Mouse (Mus musculus) testis, adult 2 months (tissue): Measurements from ENCODE around the gene Sim2. TPM values are rescaled to one million over a fixed set of nuclear protein-coding genes. Genes with fewer than 3 reads are reported as not detected.
A peak's percentile ranks its signal among the peaks of the same experiment; 100 is the strongest.

ENCODE experiments used
- H3K27ac ChIP-seq: fragments of 200-500 bp; 2 replicates; pipeline ENCODE4 v1.5.1; 2012; ENCODE audit warnings: low read depth, low read length; ENCODE audit not compliant: control insufficient read depth, insufficient read depth
- H3K27me3 ChIP-seq: fragments of 200-500 bp; 2 replicates; pipeline ENCODE4 v1.6.1; 2012; ENCODE audit warnings: mild to moderate bottlenecking, low read length, moderate library complexity; ENCODE audit not compliant: control insufficient read depth, insufficient read depth
- H3K36me3 ChIP-seq: fragments of 200-500 bp; 2 replicates; pipeline ENCODE4 v1.6.1; 2012; ENCODE audit warnings: mild to moderate bottlenecking, low read length; ENCODE audit not compliant: control insufficient read depth, insufficient read depth
- H3K4me1 ChIP-seq: fragments of 200-500 bp; 2 replicates; pipeline ENCODE4 v1.6.1; 2012; ENCODE audit warnings: low read length; ENCODE audit not compliant: control insufficient read depth, insufficient read depth
- H3K4me3 ChIP-seq: fragments of 200-500 bp; 2 replicates; pipeline ENCODE4 v1.5.1; 2012; ENCODE audit warnings: low read depth, mild to moderate bottlenecking, low read length, moderate library complexity, mixed read lengths; ENCODE audit not compliant: control insufficient read depth
- CTCF ChIP-seq: fragments of 200-500 bp; IDR thresholded peaks from 2 replicates; pipeline ENCODE4 v1.5.1; 2012; ENCODE audit warnings: low read depth, mild to moderate bottlenecking, inconsistent platforms, low read length, moderate library complexity; ENCODE audit not compliant: control insufficient read depth, insufficient read depth, insufficient replicate concordance
- POLR2A ChIP-seq: fragments of 200-500 bp; IDR thresholded peaks from 2 replicates; pipeline ENCODE4 v1.6.1; 2012; ENCODE audit warnings: low read depth, mild to moderate bottlenecking, inconsistent platforms, low read length, moderate library complexity; ENCODE audit not compliant: control insufficient read depth
- polyA plus RNA-seq: library from polyadenylated mRNA; depleted of rRNA; stranded (reverse); fragments of >200 nt; gene quantifications from 2 replicates; pipeline ENCODE4 v1.2.3, GENCODE M21; 2012

The Sim2 gene
- polyA plus RNA-seq, 1 experiment: 0.06 TPM

GRCm38 (mm10) chr16:94113160-94113559, 28.4 kb downstream of the Sim2 start:
- no peaks in the 10 kb centered on the region for H3K27me3 ChIP-seq
- H3K4me1 ChIP-seq: no peaks in the 10 kb centered on the region
- no peak overlapping the region for H3K4me3 ChIP-seq
- H3K36me3 ChIP-seq: no peaks in the 10 kb centered on the region
- no peak overlapping the region for H3K27ac ChIP-seq
- TF ChIP-seq CTCF (no peak), POLR2A (no peak)

GRCm38 (mm10) chr16:94114693-94115092, 30.0 kb downstream of the Sim2 start:
- TF ChIP-seq CTCF: no peak
- TF ChIP-seq POLR2A: no peak
- Histone ChIP-seq H3K27me3 (no peaks in the 10 kb centered on the region), H3K4me3 (no peak overlapping the region), H3K27ac (no peak overlapping the region), H3K36me3 (no peaks in the 10 kb centered on the region), H3K4me1 (no peaks in the 10 kb centered on the region)

GRCm38 (mm10) chr16:94117333-94117732, 32.6 kb downstream of the Sim2 start:
- TF ChIP-seq POLR2A (no peak), CTCF (no peak)
- H3K27me3 ChIP-seq: no peaks in the 10 kb centered on the region

GRCm38 (mm10) chr16:94118394-94118793, 33.7 kb downstream of the Sim2 start:
- no peaks in the 10 kb centered on the region for H3K36me3 ChIP-seq
- no peak overlapping the region for H3K27ac ChIP-seq
- no peaks in the 10 kb centered on the region for H3K4me1 ChIP-seq
- TF ChIP-seq CTCF (no peak), POLR2A (no peak)
- no peaks in the 10 kb centered on the region for H3K27me3 ChIP-seq
- no peak overlapping the region for H3K4me3 ChIP-seq

More at GRCm38 (mm10) chr16:94117333-94117732, 32.6 kb downstream of the Sim2 start:
- Histone ChIP-seq H3K4me3 (no peak overlapping the region), H3K36me3 (no peaks in the 10 kb centered on the region), H3K27ac (no peak overlapping the region), H3K4me1 (no peaks in the 10 kb centered on the region)

- H3K4me3 ChIP-seq: no peak overlapping the region
- no peak for TF ChIP-seq POLR2A
- TF ChIP-seq CTCF: no peak
- peaks cover 8% of the 10 kb centered on the region for H3K4me1 ChIP-seq
- H3K27ac ChIP-seq: no peak overlapping the region
- no peaks in the 10 kb centered on the region; the same call in 1 of the 2 replicates for H3K27me3 ChIP-seq
- H3K36me3 ChIP-seq: no peaks in the 10 kb centered on the region
These were observed 37.6 kb downstream of the Sim2 start for GRCm38 (mm10) chr16:94122347-94122746.

GRCm38 (mm10) chr16:94123247-94123646, 38.5 kb downstream of the Sim2 start:
- Histone ChIP-seq H3K27me3 (no peaks in the 10 kb centered on the region; the same call in 1 of the 2 replicates), H3K4me1 (peaks cover 8% of the 10 kb centered on the region), H3K36me3 (no peaks in the 10 kb centered on the region), H3K27ac (no peak overlapping the region), H3K4me3 (no peak overlapping the region)
- TF ChIP-seq POLR2A (no peak), CTCF (no peak)

GRCm38 (mm10) chr16:94125172-94125981, 40.6 kb downstream of the Sim2 start:
- Histone ChIP-seq H3K27ac (no peak overlapping the region), H3K4me1 (peaks cover 8% of the 10 kb centered on the region), H3K27me3 (no peaks in the 10 kb centered on the region; the same call in 1 of the 2 replicates), H3K36me3 (no peaks in the 10 kb centered on the region), H3K4me3 (peak overlapping the region; percentile 7)
- no peak for TF ChIP-seq CTCF
- no peak for TF ChIP-seq POLR2A
